Mouse (Mus musculus) liver, adult 2 months (tissue): ENCODE data around the gene Fbxw7.

Source experiments
- CTCF ChIP-seq: fragments of 200-500 bp; IDR thresholded peaks from 2 replicates; pipeline ENCODE4 v1.5.1; 2011; ENCODE audit warnings: low read depth, low read length, control low read depth
- POLR2A ChIP-seq: fragments of 200-500 bp; IDR thresholded peaks from 2 replicates; pipeline ENCODE4 v1.6.1; 2011; ENCODE audit warnings: low read length, control low read depth; ENCODE audit not compliant: insufficient read depth; ENCODE audit errors: extremely low read depth

DNA sequence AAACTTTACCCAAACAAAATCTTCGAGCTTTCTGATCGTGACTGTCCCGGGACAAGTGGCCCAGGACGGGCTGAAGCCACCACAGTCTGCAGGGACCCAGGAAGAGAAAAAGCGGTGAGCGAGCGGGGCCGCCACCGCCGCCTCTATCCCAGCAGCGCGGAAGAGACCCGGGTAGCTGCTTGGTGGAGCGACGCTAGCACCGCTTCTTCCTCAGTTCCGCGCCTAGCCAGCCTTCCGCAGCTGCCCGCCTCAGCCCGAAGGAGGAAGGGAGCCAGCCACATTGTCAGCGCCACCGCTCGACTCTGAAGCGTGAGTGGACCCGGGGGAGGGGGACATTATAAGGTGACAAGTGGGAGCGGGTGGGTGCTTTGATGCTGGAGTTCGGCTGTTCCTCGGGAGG, 393 bp downstream of the Fbxw7 start:
- TF ChIP-seq POLR2A (no peak), CTCF (no peak)
